Mouse (Mus musculus) skeletal muscle tissue, postnatal 0 days (tissue): ENCODE data around the gene Dsp. TPM values are rescaled to one million over a fixed set of nuclear protein-coding genes. Genes with fewer than 3 reads are reported as not detected.

Experiments
- polyA plus RNA-seq: library from polyadenylated mRNA; unstranded; fragments of >200 nt; fragmentation: Nextera tagmentation; extraction: Ambion mirVana; gene quantifications from 2 replicates; pipeline ENCODE4 v1.2.1, GENCODE M21; 2015

Dsp gene
- 0.04 and 2.0 TPM in 2 replicates for polyA plus RNA-seq

DNA sequence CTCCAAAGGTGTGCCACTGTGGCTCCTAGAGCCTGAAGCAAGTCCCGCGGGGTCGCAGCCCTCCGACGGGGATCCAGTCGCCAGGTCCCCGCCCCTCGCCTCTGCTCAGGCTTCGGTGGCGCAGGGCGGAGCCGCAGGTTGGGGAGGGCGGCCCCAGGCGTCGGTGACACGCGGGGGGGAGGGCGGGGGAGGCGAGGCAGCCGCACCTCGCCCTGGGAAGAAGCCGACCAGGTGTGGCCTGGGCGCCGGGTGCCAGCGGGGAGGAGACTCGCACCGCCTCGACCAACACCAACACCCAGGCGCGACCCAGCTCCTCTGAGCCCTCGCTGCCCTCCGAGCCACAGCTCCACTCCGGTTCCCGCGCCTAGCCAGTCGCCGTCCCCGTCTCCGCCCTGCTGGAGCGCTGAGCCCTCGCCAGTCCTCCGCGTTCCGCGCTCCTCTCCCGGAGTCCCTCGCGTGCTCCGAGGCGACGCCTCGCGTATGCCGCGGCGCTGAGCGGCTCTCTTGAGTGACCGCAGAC, at the start of gene Dsp:
TSS of gene Dsp (plus strand) at position 226 of the 520 bp plus-strand sequence.

DNA sequence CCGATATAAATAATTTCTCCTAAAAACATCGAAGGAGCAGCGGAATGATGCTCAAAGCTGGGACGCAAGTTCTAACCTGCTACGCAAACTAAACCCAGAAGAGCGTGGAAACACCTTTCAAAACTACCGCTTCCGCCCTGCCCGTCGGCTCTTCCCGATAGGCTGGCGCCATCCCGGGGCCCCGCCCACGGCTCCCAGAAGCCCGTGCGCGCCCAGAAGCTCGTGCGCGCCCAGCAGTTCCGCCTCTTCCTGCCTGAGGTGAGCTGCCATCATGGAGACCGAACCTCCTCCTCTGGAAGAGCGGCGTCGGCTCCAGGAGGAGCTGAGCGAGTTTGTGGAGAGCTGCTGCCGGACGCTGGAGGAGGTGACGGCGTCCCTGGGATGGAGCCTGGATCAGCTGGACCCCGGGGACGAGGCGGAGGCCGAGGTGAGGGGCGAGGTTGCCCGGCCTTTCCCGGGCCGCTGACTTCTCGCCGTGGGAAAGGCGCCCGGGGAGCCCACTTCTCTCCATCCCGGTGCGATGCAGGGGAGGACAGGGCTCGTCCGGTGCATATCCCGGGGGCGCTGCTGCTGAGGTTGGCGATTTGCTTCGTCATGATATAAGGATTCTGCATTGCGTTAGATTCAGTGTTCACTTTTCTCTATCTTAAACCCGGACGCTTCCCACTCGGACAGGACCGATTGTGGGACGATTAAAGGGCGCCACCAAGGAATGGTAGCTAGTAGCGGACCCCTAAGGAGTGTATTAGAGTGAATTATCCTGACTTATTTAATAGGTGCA, 53.8 kb downstream of the Dsp start, which contains the start of gene Snrnp48:
TSS of gene Snrnp48 (plus strand) at position 237 of the 781 bp plus-strand sequence.

Other genes starting within 250 kb of the Dsp start
- 39.4 and 58.9 TPM in 2 replicates for gene Ssr1, start 157.1 kb upstream of the Dsp start, polyA plus RNA-seq
- 21.2 and 23.8 TPM in 2 replicates for gene Riok1, start 114.3 kb upstream of the Dsp start, polyA plus RNA-seq
- gene Cage1, start 114.2 kb upstream of the Dsp start, polyA plus RNA-seq: 0.58 and 0.80 TPM in 2 replicates
- gene Snrnp48, start 53.6 kb downstream of the Dsp start, polyA plus RNA-seq: 14.7 and 16.7 TPM in 2 replicates
- 1.6 and 2.1 TPM in 2 replicates for gene Bmp6, start 193.8 kb downstream of the Dsp start, polyA plus RNA-seq